Mouse (Mus musculus): Measurements from ENCODE around the gene Gm20388. TPM values are rescaled to one million over a fixed set of nuclear protein-coding genes. Genes with fewer than 3 reads are reported as not detected.

The Gm20388 gene
- 9.3 TPM for polyA plus RNA-seq (2017; shearing (Covaris generic))

GRCm38 (mm10) chr8:119910547-119911257, at the start of gene Gm20388:
TSS of gene Gm20388 (plus strand) at chr8:119910841.

GRCm38 (mm10) chr8:119861706-119862389, 48.8 kb upstream of the Gm20388 start, which contains the start of gene Klhl36:
TSS of gene Klhl36 (plus strand) at chr8:119862266.

GRCm38 (mm10) chr8:119909944-119910546, 596 bp upstream of the Gm20388 start, which contains the start of gene Usp10:
TSS of gene Usp10 (plus strand) at chr8:119910360.

GRCm38 (mm10) chr8:119992249-119992648, 81.6 kb downstream of the Gm20388 start, which contains the start of gene Crispld2:
TSS of gene Crispld2 (plus strand) at chr8:119992438.

GRCm38 (mm10) chr8:120101068-120101972, 190.7 kb downstream of the Gm20388 start, which contains the start of gene Zdhhc7:
TSS of gene Zdhhc7 (minus strand) at chr8:120101482.

GRCm38 (mm10) chr8:120113758-120114255, 203.2 kb downstream of the Gm20388 start, which contains the start of gene 6430548M08Rik:
TSS of gene 6430548M08Rik (plus strand) at chr8:120114152.

GRCm38 (mm10) chr8:120177318-120178123, 266.9 kb downstream of the Gm20388 start, which contains the start of gene Fam92b:
TSS of gene Fam92b (minus strand) at chr8:120177466.

GRCm38 (mm10) chr8:120227891-120228591, 317.4 kb downstream of the Gm20388 start, which contains the start of gene Gse1:
TSS of gene Gse1 (plus strand) at chr8:120228456.

GRCm38 (mm10) chr8:120588908-120589771, 678.5 kb downstream of the Gm20388 start, which contains the start of gene Gins2:
TSS of gene Gins2 (minus strand) at chr8:120589304.

GRCm38 (mm10) chr8:120647532-120647931, 736.9 kb downstream of the Gm20388 start, which contains the start of gene 1190005I06Rik:
TSS of gene 1190005I06Rik (minus strand) at chr8:120647632.

GRCm38 (mm10) chr8:120667561-120668373, 757.1 kb downstream of the Gm20388 start, which contains the start of the genes Gm27021 and Cox4i1:
TSS of gene Gm27021 (minus strand) at chr8:120668079.
TSS of gene Cox4i1 (plus strand) at chr8:120668222.

GRCm38 (mm10) chr8:120668374-120668905, 757.8 kb downstream of the Gm20388 start, which contains the start of gene Emc8:
TSS of gene Emc8 (minus strand) at chr8:120668573.

GRCm38 (mm10) chr8:120735770-120736481, 825.3 kb downstream of the Gm20388 start, which contains the start of gene Irf8:
TSS of gene Irf8 (plus strand) at chr8:120736358.

GRCm38 (mm10) chr8:121084210-121084951, 1173.7 kb downstream of the Gm20388 start, which contains the start of gene Foxf1:
TSS of gene Foxf1 (plus strand) at chr8:121084386.

GRCm38 (mm10) chr8:121107668-121108656, 1197.3 kb downstream of the Gm20388 start, which contains the start of gene Mthfsd:
TSS of gene Mthfsd (minus strand) at chr8:121108392.

